22 mouse cellular contexts compared by ENCODE assay signal in the genomic region with DNA sequence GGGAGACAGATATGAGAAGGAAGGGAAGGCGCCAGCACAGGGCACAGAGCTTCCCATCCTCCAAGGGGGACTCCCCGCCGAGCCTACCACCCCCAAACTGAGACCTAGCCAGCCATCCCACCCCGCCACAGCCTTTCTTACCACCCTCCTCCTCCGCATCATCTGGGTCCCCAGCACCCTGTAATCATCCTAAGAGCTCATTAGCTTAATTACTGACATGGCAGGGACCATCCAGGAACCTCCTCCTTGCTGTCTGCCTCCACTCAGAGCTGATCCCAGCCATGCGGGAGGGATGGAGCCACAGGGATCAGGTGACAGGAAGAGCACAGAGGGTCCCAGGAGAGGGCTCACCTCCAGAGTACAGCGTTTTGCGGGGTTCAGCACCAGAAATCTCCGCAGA. TPM values are rescaled to one million over a fixed set of nuclear protein-coding genes. Genes with fewer than 3 reads are reported as not detected.
DNase-seq lines count a peak whose midpoint lies in the region; ATAC-seq and TF ChIP-seq lines count a peak whose summit lies in the region.
"Had no signal": no experiment of that assay in that cellular context is flagged by ENCODE, and none has a peak within 500 bp of the region (broad histone marks: within the 10 kb centered on the region; RNA-seq: fewer than 3 reads in every experiment).

No protein-coding gene starts in this region.

- no peak overlapping the region for H3K27ac ChIP-seq in forebrain, postnatal 0 days (ENCODE audit: low read depth, low read length)
- H3K27ac ChIP-seq in forebrain, embryonic 14.5 days (ENCODE audit: low read depth, low read length) = no peak overlapping the region
- no peak overlapping the region for H3K27ac ChIP-seq in neural tube, embryonic 13.5 days (replicated peaks)
- no peak overlapping the region for H3K27ac ChIP-seq in neural tube, embryonic 15.5 days (replicated peaks)
- H3K27ac ChIP-seq: embryonic facial prominence, embryonic 13.5 days; heart, adult 2 months; hindbrain, embryonic 10.5 days; hindbrain, embryonic 14.5 days had no signal

- 0 out of 2 replicates have a peak, but pooled peaks have one; percentile 18 for ATAC-seq in forebrain, postnatal 0 days
- ATAC-seq in forebrain, embryonic 14.5 days = no peak
- 0 out of 2 replicates have a peak, but pooled peaks have one; percentile 15 for ATAC-seq in neural tube, embryonic 13.5 days (ENCODE audit: low read depth)
- ATAC-seq in neural tube, embryonic 15.5 days (ENCODE audit: low FRiP score) = no peak
- ATAC-seq: intestine, embryonic 16.5 days had no signal

- TF ChIP-seq CTCF in forebrain, postnatal 0 days (IDR thresholded peaks at IDR 0.05; ENCODE audit: low read depth) = no peak

- WGBS in forebrain, postnatal 0 days = 78% methylated on average over 9 of the region's 9 CpGs
- 79% methylated on average over 9 of the region's 9 CpGs for WGBS in forebrain, embryonic 14.5 days
- 80% methylated on average over 9 of the region's 9 CpGs for WGBS in neural tube, embryonic 13.5 days
- WGBS in neural tube, embryonic 15.5 days = 81% methylated on average over 9 of the region's 9 CpGs

- no peak overlapping the region for H3K4me2 ChIP-seq in forebrain, postnatal 0 days (ENCODE audit: low read depth)
- no peak overlapping the region for H3K4me2 ChIP-seq in forebrain, embryonic 14.5 days (ENCODE audit: low read length)
- no peak overlapping the region for H3K4me2 ChIP-seq in neural tube, embryonic 13.5 days
- no peak overlapping the region for H3K4me2 ChIP-seq in neural tube, embryonic 15.5 days
- H3K4me2 ChIP-seq: embryonic facial prominence, embryonic 13.5 days; heart, embryonic 12.5 days; hindbrain, embryonic 14.5 days had no signal

- no peaks in the 10 kb centered on the region for H3K9me3 ChIP-seq in forebrain, postnatal 0 days (ENCODE audit: low read length)
- no peaks in the 10 kb centered on the region for H3K9me3 ChIP-seq in forebrain, embryonic 14.5 days (replicated peaks; ENCODE audit: control insufficient read depth, low read length)
- peaks cover 4% of the 10 kb centered on the region; the same call in 1 of the 2 replicates for H3K9me3 ChIP-seq in neural tube, embryonic 13.5 days
- no peaks in the 10 kb centered on the region for H3K9me3 ChIP-seq in neural tube, embryonic 15.5 days (replicated peaks)

- H3K4me1 ChIP-seq in forebrain, postnatal 0 days (ENCODE audit: insufficient read depth) = no peaks in the 10 kb centered on the region
- no peaks in the 10 kb centered on the region for H3K4me1 ChIP-seq in forebrain, embryonic 14.5 days (ENCODE audit: control insufficient read depth, insufficient read depth, low read length)
- H3K4me1 ChIP-seq in neural tube, embryonic 13.5 days (replicated peaks) = no peaks in the 10 kb centered on the region
- H3K4me1 ChIP-seq in neural tube, embryonic 15.5 days = no peaks in the 10 kb centered on the region
- H3K4me1 ChIP-seq: embryonic facial prominence, embryonic 13.5 days; heart, embryonic 12.5 days; hindbrain, embryonic 10.5 days had no signal

- no peak for DNase-seq in forebrain, postnatal 0 days
- DNase-seq in forebrain, embryonic 14.5 days (ENCODE audit: low spot score) = no peak
- peak; percentile 57 to 71 for DNase-seq in layer of hippocampus, adult 8-10 months (ENCODE audit: low spot score in 2 of 2)
- DNase-seq in ovary, postnatal 14 days (ENCODE audit: low spot score) = no peak
- no peak for DNase-seq in heart, adult 18-20 months
- DNase-seq: adrenal gland, postnatal 10 days; cerebellum, adult 11-12 months; cerebellum, adult 9-10 months; cerebellum, postnatal 25 days; gastrocnemius, postnatal 10 days; heart, adult 2 months had no signal

- H3K9ac ChIP-seq in forebrain, postnatal 0 days = no peak overlapping the region
- no peak overlapping the region for H3K9ac ChIP-seq in forebrain, embryonic 14.5 days (ENCODE audit: low read length)
- H3K9ac ChIP-seq in neural tube, embryonic 13.5 days = no peak overlapping the region
- no peak overlapping the region for H3K9ac ChIP-seq in neural tube, embryonic 15.5 days (replicated peaks)
- H3K9ac ChIP-seq: embryonic facial prominence, embryonic 13.5 days; heart, embryonic 12.5 days; hindbrain, embryonic 14.5 days had no signal

- H3K4me3 ChIP-seq in forebrain, postnatal 0 days (ENCODE audit: low read depth, low read length) = no peak overlapping the region
- H3K4me3 ChIP-seq in forebrain, embryonic 14.5 days (ENCODE audit: low read depth, low read length) = no peak overlapping the region
- no peak overlapping the region for H3K4me3 ChIP-seq in neural tube, embryonic 13.5 days
- no peak overlapping the region for H3K4me3 ChIP-seq in neural tube, embryonic 15.5 days (replicated peaks)
- H3K4me3 ChIP-seq: embryonic facial prominence, embryonic 13.5 days; erythroblast, embryonic 14.5 days; heart, adult 2 months; heart, embryonic 12.5 days; hindbrain, embryonic 10.5 days had no signal

- peaks cover 86% of the 10 kb centered on the region for H3K36me3 ChIP-seq in forebrain, postnatal 0 days (ENCODE audit: insufficient read depth)
- peaks cover 89% of the 10 kb centered on the region for H3K36me3 ChIP-seq in forebrain, embryonic 14.5 days (ENCODE audit: control insufficient read depth, insufficient read depth, low read length)
- peaks cover 93% of the 10 kb centered on the region for H3K36me3 ChIP-seq in neural tube, embryonic 13.5 days
- peaks cover 86% of the 10 kb centered on the region for H3K36me3 ChIP-seq in neural tube, embryonic 15.5 days

- H3K27me3 ChIP-seq in forebrain, postnatal 0 days (ENCODE audit: insufficient read depth, low read length) = no peaks in the 10 kb centered on the region
- no peaks in the 10 kb centered on the region for H3K27me3 ChIP-seq in forebrain, embryonic 14.5 days (replicated peaks; ENCODE audit: control insufficient read depth, insufficient read depth, low read length)
- no peaks in the 10 kb centered on the region for H3K27me3 ChIP-seq in neural tube, embryonic 13.5 days
- H3K27me3 ChIP-seq in neural tube, embryonic 15.5 days (replicated peaks) = no peaks in the 10 kb centered on the region
- H3K27me3 ChIP-seq: embryonic facial prominence, embryonic 13.5 days; heart, embryonic 12.5 days had no signal

RNA-seq across cellular contexts. Expression of gene Mark4, which starts 21.6 kb away (rescaled TPM):
- total RNA-seq in forebrain, postnatal 0 days (2014; rRNA removed) = 46.7 and 47.1 TPM in 2 replicates
- 16.1 and 21.0 TPM in 2 replicates for polyA plus RNA-seq in forebrain, postnatal 0 days (2015; fragmentation: Nextera tagmentation; extraction: Ambion mirVana)
- polyA plus RNA-seq in forebrain, embryonic 14.5 days (2014; fragmentation: Nextera tagmentation; extraction: Ambion mirVana) = 9.2 and 13.0 TPM in 2 replicates
- 14.9 and 16.1 TPM in 2 replicates for polyA plus RNA-seq in neural tube, embryonic 13.5 days (2015; fragmentation: Nextera tagmentation; extraction: Ambion mirVana)
- polyA plus RNA-seq in neural tube, embryonic 15.5 days (2015; fragmentation: Nextera tagmentation; extraction: Ambion mirVana) = 15.4 and 16.5 TPM in 2 replicates
- 100 to 1,000 TPM in 1 of 4 experiments, 10 to 100 TPM in 3; 87.6 to 103 (median 95.0) TPM for total RNA-seq in layer of hippocampus, adult 8-10 months (2022)
- 10 to 100 TPM; 21.3 to 22.1 TPM for total RNA-seq in heart, adult 18-20 months (2021)

RNA-seq across cellular contexts. Expression of gene Exoc3l2, which starts 26.1 kb away (rescaled TPM):
- 0.14 and 0.23 TPM in 2 replicates for total RNA-seq in forebrain, postnatal 0 days (2014; rRNA removed)
- 0.36 and 0.38 TPM in 2 replicates for polyA plus RNA-seq in forebrain, postnatal 0 days (2015; fragmentation: Nextera tagmentation; extraction: Ambion mirVana)
- 0.16 and 0.25 TPM in 2 replicates for polyA plus RNA-seq in forebrain, embryonic 14.5 days (2014; fragmentation: Nextera tagmentation; extraction: Ambion mirVana)
- polyA plus RNA-seq in neural tube, embryonic 13.5 days (2015; fragmentation: Nextera tagmentation; extraction: Ambion mirVana) = 0.32 and 0.52 TPM in 2 replicates
- polyA plus RNA-seq in neural tube, embryonic 15.5 days (2015; fragmentation: Nextera tagmentation; extraction: Ambion mirVana) = 1.5 and 1.8 TPM in 2 replicates
- under 1 TPM; 0.08 to 0.41 (median 0.38) TPM for total RNA-seq in layer of hippocampus, adult 8-10 months (2022)
- 1 to 10 TPM in 1 of 2 experiments, under 1 TPM in 1; 0.77 to 1.1 TPM for total RNA-seq in heart, adult 18-20 months (2021)
- total RNA-seq: G1E had no signal

RNA-seq across cellular contexts. Expression of gene Ckm, which starts 32.5 kb away (rescaled TPM):
- total RNA-seq in forebrain, postnatal 0 days (2014; rRNA removed) = 0.48 and 4.2 TPM in 2 replicates
- not detected in 2 replicates for polyA plus RNA-seq in forebrain, postnatal 0 days (2015; fragmentation: Nextera tagmentation; extraction: Ambion mirVana)
- polyA plus RNA-seq in forebrain, embryonic 14.5 days (2014; fragmentation: Nextera tagmentation; extraction: Ambion mirVana) = not detected in 2 replicates
- polyA plus RNA-seq in neural tube, embryonic 13.5 days (2015; fragmentation: Nextera tagmentation; extraction: Ambion mirVana) = 1.1 and 1.3 TPM in 2 replicates
- polyA plus RNA-seq in neural tube, embryonic 15.5 days (2015; fragmentation: Nextera tagmentation; extraction: Ambion mirVana) = 16.6 and 38.6 TPM in 2 replicates
- 1 to 10 TPM in 1 of 4 experiments, under 1 TPM in 1, not detected in 2; 0.18 to 4.8 TPM for total RNA-seq in layer of hippocampus, adult 8-10 months (2022)
- 1,000 to 10,000 TPM; 3,672 to 3,752 TPM for total RNA-seq in heart, adult 18-20 months (2021)
- polyA plus RNA-seq: cortical plate, adult 2 months; embryonic facial prominence, embryonic 13.5 days; erythroblast, embryonic 14.5 days; forebrain, embryonic 11.5 days; G1E; hindbrain, embryonic 10.5 days; hindbrain, embryonic 14.5 days had no signal

RNA-seq across cellular contexts. Expression of gene Klc3, which starts 33.1 kb away (rescaled TPM):
- total RNA-seq in forebrain, postnatal 0 days (2014; rRNA removed) = 2.2 and 3.0 TPM in 2 replicates
- 2.1 and 2.9 TPM in 2 replicates for polyA plus RNA-seq in forebrain, postnatal 0 days (2015; fragmentation: Nextera tagmentation; extraction: Ambion mirVana)
- 0.81 and 1.3 TPM in 2 replicates for polyA plus RNA-seq in forebrain, embryonic 14.5 days (2014; fragmentation: Nextera tagmentation; extraction: Ambion mirVana)
- 4.0 and 5.3 TPM in 2 replicates for polyA plus RNA-seq in neural tube, embryonic 13.5 days (2015; fragmentation: Nextera tagmentation; extraction: Ambion mirVana)
- 1.2 and 4.0 TPM in 2 replicates for polyA plus RNA-seq in neural tube, embryonic 15.5 days (2015; fragmentation: Nextera tagmentation; extraction: Ambion mirVana)
- 1 to 10 TPM; 3.7 to 8.4 (median 6.9) TPM for total RNA-seq in layer of hippocampus, adult 8-10 months (2022)
- total RNA-seq in heart, adult 18-20 months (2021) = under 1 TPM; 0.32 to 0.46 TPM
- polyA plus RNA-seq: erythroblast, embryonic 14.5 days had no signal

RNA-seq across cellular contexts. Expression of gene Ercc2, which starts 55.2 kb away (rescaled TPM):
- 47.7 and 58.2 TPM in 2 replicates for total RNA-seq in forebrain, postnatal 0 days (2014; rRNA removed)
- 17.9 and 21.8 TPM in 2 replicates for polyA plus RNA-seq in forebrain, postnatal 0 days (2015; fragmentation: Nextera tagmentation; extraction: Ambion mirVana)
- polyA plus RNA-seq in forebrain, embryonic 14.5 days (2014; fragmentation: Nextera tagmentation; extraction: Ambion mirVana) = 12.9 and 15.2 TPM in 2 replicates
- 18.6 and 20.5 TPM in 2 replicates for polyA plus RNA-seq in neural tube, embryonic 13.5 days (2015; fragmentation: Nextera tagmentation; extraction: Ambion mirVana)
- 21.6 and 22.2 TPM in 2 replicates for polyA plus RNA-seq in neural tube, embryonic 15.5 days (2015; fragmentation: Nextera tagmentation; extraction: Ambion mirVana)
- total RNA-seq in layer of hippocampus, adult 8-10 months (2022) = 10 to 100 TPM; 36.0 to 41.5 (median 37.7) TPM
- 10 to 100 TPM in 1 of 2 experiments, 1 to 10 TPM in 1; 7.6 to 10.4 TPM for total RNA-seq in heart, adult 18-20 months (2021)

Comparison
In these comparisons a context has a peak if more than half of its experiments do, and no peak if none do; other contexts are left out.
1. ATAC-seq: peak in forebrain, postnatal 0 days (single experiment) and neural tube, embryonic 13.5 days (single experiment); none in forebrain, embryonic 14.5 days (single experiment) and neural tube, embryonic 15.5 days (single experiment).
2. DNase-seq: peak in layer of hippocampus, adult 8-10 months (2 of 2); none in forebrain, postnatal 0 days (single experiment), forebrain, embryonic 14.5 days (single experiment), ovary, postnatal 14 days (single experiment) and heart, adult 18-20 months (0 of 2).